Mouse (Mus musculus) embryonic facial prominence, embryonic 14.5 days (tissue): ENCODE data around the gene Ppp1r9a. TPM values are rescaled to one million over a fixed set of nuclear protein-coding genes. Genes with fewer than 3 reads are reported as not detected.

Experiments
- ATAC-seq: fragments of 200-750 bp; cut with Nextera tagmentation; 2 replicates; pipeline ENCODE4 v1.8.0; 2017; ENCODE audit warnings: low read depth, moderate number of reproducible peaks, moderate TSS enrichment
- DNase-seq: peaks from one replicate; pipeline ENCODE4 v3.0.0-alpha.2; 2015; ENCODE audit warnings: low spot score
- H3K27ac ChIP-seq: fragments of 300-500 bp; sonication (generic); replicated peaks from 2 replicates; pipeline ENCODE4 v1.5.1; 2014; ENCODE audit warnings: low read depth, mild to moderate bottlenecking, low read length, moderate library complexity
- H3K27me3 ChIP-seq: fragments of 300-500 bp; sonication (generic); replicated peaks from 2 replicates; pipeline ENCODE4 v1.6.1; 2014; ENCODE audit warnings: low read length; ENCODE audit not compliant: control insufficient read depth, insufficient read depth
- H3K36me3 ChIP-seq: fragments of 300-500 bp; sonication (generic); 2 replicates; pipeline ENCODE4 v1.6.1; 2014; ENCODE audit warnings: low read length, mixed read lengths; ENCODE audit not compliant: control insufficient read depth, insufficient read depth
- H3K4me1 ChIP-seq: fragments of 300-500 bp; sonication (generic); 2 replicates; pipeline ENCODE4 v1.6.1; 2014; ENCODE audit warnings: antibody characterized with exemption, low read length; ENCODE audit not compliant: control insufficient read depth, insufficient read depth
- H3K4me2 ChIP-seq: fragments of 300-500 bp; sonication (generic); 2 replicates; pipeline ENCODE4 v1.6.1; 2014; ENCODE audit warnings: low read depth, mild to moderate bottlenecking, low read length, moderate library complexity, mixed read lengths
- H3K4me3 ChIP-seq: fragments of 300-500 bp; sonication (generic); 2 replicates; pipeline ENCODE4 v1.5.1; 2014; ENCODE audit warnings: low read depth, mild to moderate bottlenecking, low read length
- H3K9ac ChIP-seq: fragments of 300-500 bp; sonication (generic); 2 replicates; pipeline ENCODE4 v1.6.1; 2014; ENCODE audit warnings: low read depth, mild to moderate bottlenecking, low read length, moderate library complexity, mixed read lengths
- H3K9me3 ChIP-seq: fragments of 300-500 bp; sonication (generic); 2 replicates; pipeline ENCODE4 v1.6.1; 2016; ENCODE audit warnings: low read length; ENCODE audit not compliant: control insufficient read depth
- WGBS: fragments of 180-500 bp; shearing (Covaris S2); extraction: QIAGEN DNeasy Blood & Tissue Kit; methylation state at CpG from one replicate; pipeline ENCODE4 v1.1.7; 2014; 5-methylcytosine and 5-hydroxymethylcytosine counted together
- polyA plus RNA-seq: library from polyadenylated mRNA; unstranded; fragments of >200 nt; fragmentation: Nextera tagmentation; extraction: Ambion mirVana; gene quantifications from 2 replicates; pipeline ENCODE4 v1.2.1, GENCODE M21; 2014

The Ppp1r9a gene
- polyA plus RNA-seq, 1 experiment from 2014 or later, result 17.1 TPM

DNA sequence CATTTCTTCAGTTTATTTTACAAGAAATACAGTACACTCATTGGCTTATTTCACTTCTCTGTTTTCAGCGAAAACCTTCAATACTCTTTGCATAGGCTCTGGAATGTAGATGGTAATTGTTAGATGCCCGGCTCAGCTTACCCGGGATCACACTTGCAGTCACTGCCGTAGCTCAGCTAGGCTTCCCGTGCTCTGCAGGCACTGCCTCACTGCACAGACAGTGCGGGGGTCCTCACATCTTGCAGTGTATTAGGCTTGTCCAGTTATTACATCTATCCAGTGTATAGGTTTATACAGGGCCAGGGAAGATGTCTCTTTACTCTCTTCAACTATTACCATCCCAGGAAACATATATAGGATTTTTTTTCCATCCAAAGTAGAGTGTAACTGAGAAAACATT, 37.4 kb downstream of the Ppp1r9a start:
- peaks cover 23% of the 10 kb centered on the region for H3K4me1 ChIP-seq
- no peaks in the 10 kb centered on the region for H3K36me3 ChIP-seq
- 28% methylated on average over 6 of the region's 6 CpGs for WGBS
- H3K27ac ChIP-seq, result peak overlapping the region; percentile 52; the same call in 1 of the 2 replicates
- ATAC-seq, result peak; percentile 53; the same call in 1 of the 2 replicates
- no peaks in the 10 kb centered on the region for H3K9me3 ChIP-seq
- no peaks in the 10 kb centered on the region for H3K27me3 ChIP-seq
- DNase-seq, result peak; percentile 56
- H3K4me3 ChIP-seq, result no peak overlapping the region
- no peak overlapping the region for H3K4me2 ChIP-seq
- no peak overlapping the region for H3K9ac ChIP-seq

DNA sequence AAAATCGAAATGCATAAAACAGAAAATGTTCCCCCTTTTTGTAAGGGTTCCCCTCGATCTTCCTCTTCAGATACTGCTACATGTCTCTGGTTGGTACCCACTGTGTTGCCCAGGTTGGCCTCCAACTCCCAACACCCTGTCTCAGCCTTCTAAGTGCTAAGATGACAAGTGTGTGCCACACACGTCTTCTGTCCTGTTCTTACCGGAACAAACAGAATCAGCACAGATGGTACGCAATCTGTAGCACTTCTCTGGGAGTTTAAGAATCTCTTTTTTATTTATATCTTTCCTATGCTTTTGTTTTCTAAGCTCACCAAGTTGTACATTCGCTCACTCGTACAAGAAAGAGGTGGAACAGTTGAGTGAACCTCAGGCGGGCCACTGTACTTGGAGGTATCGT, 37.9 kb downstream of the Ppp1r9a start:
- H3K36me3 ChIP-seq, result no peaks in the 10 kb centered on the region
- H3K9me3 ChIP-seq, result no peaks in the 10 kb centered on the region
- H3K4me2 ChIP-seq, result no peak overlapping the region
- no peak overlapping the region for H3K9ac ChIP-seq
- no peak overlapping the region for H3K27ac ChIP-seq
- ATAC-seq (no peak), DNase-seq (no peak)
- no peak overlapping the region for H3K4me3 ChIP-seq
- peaks cover 23% of the 10 kb centered on the region for H3K4me1 ChIP-seq
- no peaks in the 10 kb centered on the region for H3K27me3 ChIP-seq
- WGBS, result 90% methylated on average over 9 of the region's 9 CpGs

DNA sequence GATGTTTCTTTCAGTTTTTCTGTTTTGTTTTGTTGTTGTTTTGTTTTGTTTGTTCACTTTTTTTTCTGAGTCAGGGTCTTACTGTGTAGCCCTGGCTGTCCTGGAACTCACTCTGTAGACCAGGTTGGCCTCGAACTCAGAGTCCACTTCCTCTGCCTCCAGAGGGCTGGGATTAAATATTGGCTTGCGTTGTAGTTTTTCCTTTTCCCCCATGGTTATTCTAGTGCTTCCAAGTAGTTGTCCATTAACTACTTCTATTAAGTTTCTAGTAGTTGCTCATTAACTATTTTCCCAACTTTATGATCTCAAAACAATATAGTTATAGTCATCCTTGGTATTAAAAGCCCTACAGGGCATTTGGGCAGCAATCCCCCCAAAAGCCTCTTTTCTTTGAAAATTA, 41.1 kb downstream of the Ppp1r9a start:
- H3K27ac ChIP-seq, result no peak overlapping the region
- 86% methylated on average over 2 of the region's 2 CpGs for WGBS
- no peaks in the 10 kb centered on the region for H3K9me3 ChIP-seq
- no peak overlapping the region for H3K9ac ChIP-seq
- H3K36me3 ChIP-seq, result no peaks in the 10 kb centered on the region
- H3K4me2 ChIP-seq, result no peak overlapping the region
- peaks cover 9% of the 10 kb centered on the region for H3K4me1 ChIP-seq
- ATAC-seq (no peak), DNase-seq (no peak)
- no peaks in the 10 kb centered on the region for H3K27me3 ChIP-seq
- no peak overlapping the region for H3K4me3 ChIP-seq

DNA sequence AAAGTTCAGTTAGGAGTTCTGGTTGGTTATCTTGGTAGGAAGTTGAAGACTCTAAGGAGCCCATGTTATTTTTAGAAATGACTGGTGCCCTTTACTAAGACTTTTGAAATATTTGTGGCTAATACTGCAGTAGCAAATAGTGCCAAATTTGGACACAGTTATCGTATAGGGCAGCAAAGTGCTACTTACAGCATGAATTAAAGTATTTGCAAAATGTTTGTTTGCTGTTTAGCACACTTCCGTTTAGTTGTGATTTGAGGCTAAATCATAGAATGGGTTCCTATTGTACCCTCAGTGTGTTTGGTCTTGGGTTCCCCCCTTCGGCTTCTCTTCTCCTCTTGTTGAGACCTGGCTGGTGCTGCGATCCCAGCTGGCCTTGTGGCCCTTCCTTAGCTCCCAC, 45.3 kb downstream of the Ppp1r9a start:
- no peak for ATAC-seq
- no peak overlapping the region for H3K4me3 ChIP-seq
- no peak for DNase-seq
- H3K9ac ChIP-seq, result no peak overlapping the region
- no peaks in the 10 kb centered on the region for H3K9me3 ChIP-seq
- H3K4me2 ChIP-seq, result no peak overlapping the region
- no peaks in the 10 kb centered on the region for H3K36me3 ChIP-seq
- no peak overlapping the region for H3K27ac ChIP-seq
- H3K27me3 ChIP-seq, result no peaks in the 10 kb centered on the region
- no peaks in the 10 kb centered on the region for H3K4me1 ChIP-seq
- WGBS, result 80% methylated on average over 4 of the region's 4 CpGs

DNA sequence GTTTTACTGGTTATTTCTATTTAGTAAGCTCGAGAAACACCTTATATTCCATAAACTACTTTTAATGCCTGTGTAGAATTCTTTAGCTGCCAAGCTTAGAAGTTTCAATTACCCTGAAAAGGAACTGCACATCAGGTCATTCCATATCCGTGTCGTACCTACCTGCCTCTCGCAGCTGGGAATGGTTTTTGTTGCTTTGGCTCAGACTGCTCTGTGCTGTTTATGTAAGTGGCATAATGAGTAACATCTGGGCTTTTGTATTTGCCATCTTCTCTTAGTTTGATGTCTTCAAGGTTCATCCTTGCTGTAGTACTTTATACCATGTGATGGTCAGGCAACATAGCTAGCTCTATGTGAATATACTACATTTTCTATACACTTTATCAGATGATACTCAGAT, 47.0 kb downstream of the Ppp1r9a start:
- H3K4me2 ChIP-seq, result no peak overlapping the region
- WGBS, result 43% methylated on average over 4 of the region's 4 CpGs
- ATAC-seq (no peak), DNase-seq (no peak)
- no peaks in the 10 kb centered on the region for H3K27me3 ChIP-seq
- H3K36me3 ChIP-seq, result no peaks in the 10 kb centered on the region
- no peak overlapping the region for H3K9ac ChIP-seq
- no peaks in the 10 kb centered on the region for H3K9me3 ChIP-seq
- H3K4me1 ChIP-seq, result peaks cover 3% of the 10 kb centered on the region; the same call in 1 of the 2 replicates
- no peak overlapping the region for H3K27ac ChIP-seq
- no peak overlapping the region for H3K4me3 ChIP-seq

DNA sequence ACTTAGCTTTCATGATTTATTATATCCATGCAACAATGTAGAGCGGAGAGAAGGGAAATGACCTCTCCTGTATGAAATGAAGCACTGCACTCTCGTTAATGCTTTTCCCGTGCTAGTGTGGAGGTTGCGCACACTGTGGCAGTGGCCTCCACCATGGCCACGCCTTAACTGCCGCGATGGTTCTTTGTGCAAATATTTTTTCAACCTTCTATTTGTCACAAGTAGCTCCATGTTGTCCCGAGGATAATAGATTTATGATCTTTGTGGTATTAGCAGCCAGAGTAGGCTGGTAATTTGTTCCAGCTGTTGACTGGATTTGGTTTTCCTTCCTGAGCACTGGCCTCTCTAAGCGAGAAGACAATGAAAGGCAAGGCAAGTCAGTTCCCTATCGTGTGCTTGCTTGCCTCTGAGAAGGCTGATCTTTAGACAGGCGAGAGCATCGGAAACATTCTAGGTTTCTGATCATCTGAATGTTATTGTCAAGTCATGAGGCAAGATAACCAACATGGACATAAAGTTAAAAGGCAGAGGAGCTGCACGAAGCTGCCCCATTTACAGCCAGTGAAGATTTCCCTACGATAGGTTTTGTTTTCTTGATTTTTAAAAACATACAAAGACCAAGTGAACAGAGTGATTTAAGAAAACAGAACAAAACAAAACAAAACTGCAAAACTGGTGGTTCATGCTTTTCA, 50.5 kb downstream of the Ppp1r9a start:
- no peak overlapping the region for H3K4me3 ChIP-seq
- H3K4me1 ChIP-seq, result peaks cover 12% of the 10 kb centered on the region
- H3K27ac ChIP-seq, result peak overlapping the region; percentile 63; the same call in 1 of the 2 replicates
- 38% methylated on average over 14 of the region's 14 CpGs for WGBS
- H3K27me3 ChIP-seq, result no peaks in the 10 kb centered on the region
- H3K9ac ChIP-seq, result no peak overlapping the region
- no peaks in the 10 kb centered on the region for H3K9me3 ChIP-seq
- 0 out of 2 replicates have a peak, but pooled peaks have one; percentile 50 for ATAC-seq
- H3K4me2 ChIP-seq, result peak overlapping the region; percentile 33
- no peaks in the 10 kb centered on the region for H3K36me3 ChIP-seq
- DNase-seq, result peak; percentile 73

DNA sequence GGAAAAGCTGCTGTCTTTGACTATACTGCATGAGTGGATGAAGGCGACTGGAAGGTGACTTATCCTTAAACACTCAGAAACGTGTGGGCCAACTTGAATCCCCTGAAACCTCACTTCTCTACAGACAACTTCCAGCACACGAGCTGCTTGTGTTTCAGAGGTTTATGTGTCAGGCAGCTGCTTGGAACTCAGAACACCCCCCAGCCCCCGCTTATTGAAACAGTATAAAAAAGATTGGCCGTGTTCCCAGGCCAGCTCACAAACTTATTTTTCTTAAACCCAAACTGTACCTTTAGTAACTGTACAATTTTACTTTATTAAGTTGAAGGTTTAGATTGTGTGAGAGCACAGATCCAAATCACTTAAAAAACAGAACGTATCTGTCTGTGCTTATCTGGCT, 53.9 kb downstream of the Ppp1r9a start:
- ATAC-seq (peak; percentile 55; the same call in 1 of the 2 replicates), DNase-seq (peak; percentile 92)
- H3K36me3 ChIP-seq, result no peaks in the 10 kb centered on the region
- no peaks in the 10 kb centered on the region for H3K27me3 ChIP-seq
- no peak overlapping the region for H3K9ac ChIP-seq
- 33% methylated on average over 6 of the region's 6 CpGs for WGBS
- H3K9me3 ChIP-seq, result no peaks in the 10 kb centered on the region
- peak overlapping the region; percentile 53 for H3K27ac ChIP-seq
- no peak overlapping the region for H3K4me2 ChIP-seq
- H3K4me1 ChIP-seq, result peaks cover 14% of the 10 kb centered on the region
- H3K4me3 ChIP-seq, result no peak overlapping the region

DNA sequence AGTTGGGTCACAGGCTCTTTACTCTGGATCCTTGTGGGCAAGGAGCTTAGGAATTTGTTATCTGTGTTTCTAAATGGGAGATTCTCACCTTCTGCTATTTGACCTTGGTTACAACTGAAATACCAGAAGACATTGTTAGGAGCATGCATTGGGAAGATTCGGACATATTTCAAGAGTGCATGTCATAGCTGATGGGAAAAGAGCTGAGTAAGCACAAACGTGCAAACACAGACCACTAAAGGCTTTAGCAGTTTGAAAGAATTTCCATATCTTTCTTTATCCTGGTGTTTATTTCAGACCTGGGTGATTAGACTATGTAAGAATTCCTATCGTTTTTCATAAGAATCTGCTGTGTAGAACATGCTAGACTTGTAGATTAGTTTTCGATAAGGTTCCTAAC, 59.5 kb downstream of the Ppp1r9a start:
- Histone ChIP-seq H3K9me3 (no peaks in the 10 kb centered on the region), H3K4me3 (no peak overlapping the region), H3K27me3 (no peaks in the 10 kb centered on the region), H3K4me2 (no peak overlapping the region), H3K4me1 (peaks cover 2% of the 10 kb centered on the region; the same call in 1 of the 2 replicates), H3K9ac (no peak overlapping the region), H3K27ac (no peak overlapping the region), H3K36me3 (no peaks in the 10 kb centered on the region)
- no peak for ATAC-seq
- no peak for DNase-seq
- 74% methylated on average over 4 of the region's 4 CpGs for WGBS

DNA sequence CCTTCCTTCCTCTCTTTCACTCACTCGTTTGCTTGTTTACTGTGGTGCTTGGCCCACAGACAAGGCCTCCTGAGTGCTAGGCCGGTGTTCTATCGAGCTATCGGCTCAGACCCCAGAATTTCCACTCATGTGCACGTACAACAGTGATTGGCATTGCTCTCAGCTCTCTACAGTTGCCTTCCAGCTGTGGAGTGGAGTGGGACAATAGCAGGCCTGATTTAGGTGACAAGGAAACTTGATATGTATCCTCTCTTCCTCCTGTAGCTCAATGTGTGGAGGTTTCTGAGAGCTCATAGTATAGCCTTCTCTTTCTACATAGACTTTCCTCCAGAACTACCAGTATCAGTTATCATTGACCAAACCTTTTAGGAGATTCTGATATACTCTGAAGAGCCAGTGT, 60.3 kb downstream of the Ppp1r9a start:
- DNase-seq (no peak), ATAC-seq (no peak)
- Histone ChIP-seq H3K9ac (no peak overlapping the region), H3K9me3 (no peaks in the 10 kb centered on the region), H3K27me3 (no peaks in the 10 kb centered on the region), H3K4me3 (no peak overlapping the region), H3K36me3 (no peaks in the 10 kb centered on the region), H3K27ac (no peak overlapping the region), H3K4me2 (no peak overlapping the region), H3K4me1 (peaks cover 2% of the 10 kb centered on the region; the same call in 1 of the 2 replicates)
- 61% methylated on average over 5 of the region's 5 CpGs for WGBS
